Mouse (Mus musculus) midbrain, embryonic 16.5 days (tissue): ENCODE data around the gene Cox7a1. TPM values are rescaled to one million over a fixed set of nuclear protein-coding genes. Genes with fewer than 3 reads are reported as not detected.
A peak's percentile ranks its signal among the peaks of the same experiment; 100 is the strongest.
"Not testable (repeated sequence)": the region's sequence is repeated elsewhere in the genome, so short reads cannot be mapped to it uniquely, and the experiment has no call there.

Source experiments
- ATAC-seq: fragments of 200-750 bp; cut with Nextera tagmentation; 2 replicates; pipeline ENCODE4 v1.8.0; 2017; ENCODE audit warnings: moderate TSS enrichment
- H3K27ac ChIP-seq: fragments of 300-500 bp; sonication (generic); 2 replicates; pipeline ENCODE4 v1.5.1; 2014; ENCODE audit warnings: mild to moderate bottlenecking, low read length, mixed read lengths
- H3K27me3 ChIP-seq: fragments of 300-500 bp; sonication (generic); 2 replicates; pipeline ENCODE4 v1.6.1; 2014; ENCODE audit warnings: low read depth, low read length, mixed read lengths; ENCODE audit not compliant: control insufficient read depth, insufficient read depth
- H3K36me3 ChIP-seq: fragments of 300-500 bp; sonication (generic); 2 replicates; pipeline ENCODE4 v1.6.1; 2014; ENCODE audit warnings: mild to moderate bottlenecking, low read length, moderate library complexity, mixed read lengths; ENCODE audit not compliant: control insufficient read depth, insufficient read depth
- H3K4me1 ChIP-seq: fragments of 300-500 bp; sonication (generic); 2 replicates; pipeline ENCODE4 v1.6.1; 2014; ENCODE audit warnings: mild to moderate bottlenecking, low read length, mixed read lengths; ENCODE audit not compliant: control insufficient read depth, insufficient read depth
- H3K4me2 ChIP-seq: fragments of 300-500 bp; sonication (generic); 2 replicates; pipeline ENCODE4 v1.6.1; 2014; ENCODE audit warnings: mild to moderate bottlenecking, low read length, mixed read lengths
- H3K4me3 ChIP-seq: fragments of 300-500 bp; sonication (generic); 2 replicates; pipeline ENCODE4 v1.5.1; 2014; ENCODE audit warnings: low read depth, mild to moderate bottlenecking, low read length, moderate library complexity, mixed read lengths
- H3K9ac ChIP-seq: fragments of 300-500 bp; sonication (generic); 2 replicates; pipeline ENCODE4 v1.6.1; 2014; ENCODE audit warnings: low read depth, low read length, mixed read lengths
- H3K9me3 ChIP-seq: fragments of 300-500 bp; sonication (generic); replicated peaks from 2 replicates; pipeline ENCODE4 v1.6.1; 2014; ENCODE audit warnings: mild to moderate bottlenecking, low read length, mixed read lengths; ENCODE audit not compliant: control insufficient read depth, poor library complexity, severe bottlenecking
- WGBS: fragments of 180-500 bp; shearing (Covaris S2); extraction: QIAGEN DNeasy Blood & Tissue Kit; methylation state at CpG from one replicate; pipeline ENCODE4 v1.1.7; 2014; 5-methylcytosine and 5-hydroxymethylcytosine counted together
- polyA plus RNA-seq: library from polyadenylated mRNA; unstranded; fragments of >200 nt; fragmentation: Nextera tagmentation; extraction: Ambion mirVana; gene quantifications from 2 replicates; pipeline ENCODE4 v1.2.1, GENCODE M21; 2015

Cox7a1 gene
- polyA plus RNA-seq, 1 experiment from 2014 or later = 5.9 TPM

- Histone ChIP-seq H3K27ac (no peak overlapping the region; the same call in 1 of the 2 replicates), H3K4me2 (peak overlapping the region; percentile 65), H3K4me1 (peaks cover 16% of the 10 kb centered on the region), H3K9ac (peak overlapping the region; percentile 87; the same call in 1 of the 2 replicates), H3K36me3 (peaks cover 8% of the 10 kb centered on the region), H3K27me3 (no peaks in the 10 kb centered on the region), H3K4me3 (peak overlapping the region; percentile 83; the same call in 1 of the 2 replicates), H3K9me3 (no peaks in the 10 kb centered on the region)
- no peak for ATAC-seq
- whole genome bisulfite sequencing = 75% methylated on average over 6 of the region's 6 CpGs
Observed at GRCm38 (mm10) chr7:30195461-30195860, 11.5 kb downstream of the Cox7a1 start.

GRCm38 (mm10) chr7:30196171-30196570 is 12.2 kb downstream of the Cox7a1 start:
- no peaks in the 10 kb centered on the region for H3K9me3 ChIP-seq
- no peak overlapping the region for H3K9ac ChIP-seq
- peaks cover 16% of the 10 kb centered on the region for H3K4me1 ChIP-seq
- WGBS = 75% methylated on average over 6 of the region's 6 CpGs
- no peak overlapping the region for H3K4me2 ChIP-seq
- no peaks in the 10 kb centered on the region for H3K27me3 ChIP-seq
- no peak overlapping the region for H3K4me3 ChIP-seq
- H3K36me3 ChIP-seq = peaks cover 8% of the 10 kb centered on the region
- no peak for ATAC-seq
- no peak overlapping the region for H3K27ac ChIP-seq

GRCm38 (mm10) chr7:30197592-30198129 is 13.7 kb downstream of the Cox7a1 start:
- 73% methylated on average over 5 of the region's 5 CpGs for WGBS
- H3K9me3 ChIP-seq = no peaks in the 10 kb centered on the region
- no peak overlapping the region for H3K4me2 ChIP-seq
- no peak overlapping the region for H3K9ac ChIP-seq
- no peaks in the 10 kb centered on the region for H3K27me3 ChIP-seq
- H3K27ac ChIP-seq = no peak overlapping the region
- H3K36me3 ChIP-seq = no peaks in the 10 kb centered on the region
- no peak overlapping the region for H3K4me3 ChIP-seq
- peaks cover 14% of the 10 kb centered on the region for H3K4me1 ChIP-seq
- no peak for ATAC-seq

- ATAC-seq = no peak
- no peak within 1 kb of the TSS for H3K27ac ChIP-seq
Observed at GRCm38 (mm10) chr7:30198481-30198971, 14.6 kb downstream of the Cox7a1 start, which contains the start of gene Capns1. Capns1 (minus strand) TSS chr7:30198811.

GRCm38 (mm10) chr7:30199498-30200139 is 15.7 kb downstream of the Cox7a1 start:
- Histone ChIP-seq H3K4me2 (no peak overlapping the region), H3K9me3 (no peaks in the 10 kb centered on the region), H3K27me3 (no peaks in the 10 kb centered on the region), H3K4me1 (peaks cover 6% of the 10 kb centered on the region; the same call in 1 of the 2 replicates), H3K9ac (no peak overlapping the region), H3K36me3 (no peaks in the 10 kb centered on the region), H3K4me3 (no peak overlapping the region), H3K27ac (no peak overlapping the region)
- ATAC-seq = no peak
- 80% methylated on average over 18 of the region's 18 CpGs for WGBS

More at GRCm38 (mm10) chr7:30198481-30198971, 14.6 kb downstream of the Cox7a1 start, which contains the start of gene Capns1:
- H3K4me1 ChIP-seq = peaks cover 6% of the 10 kb centered on the region; the same call in 1 of the 2 replicates
- no peaks in the 10 kb centered on the region for H3K9me3 ChIP-seq
- peak within 1 kb of the TSS; percentile 26 for H3K4me2 ChIP-seq
- no peaks in the 10 kb centered on the region for H3K36me3 ChIP-seq
- H3K9ac ChIP-seq = 0 out of 2 replicates have a peak within 1 kb of the TSS, but pooled peaks have one; percentile 0
- WGBS = 5% methylated on average over 8 of the region's 8 CpGs
- peak within 1 kb of the TSS; percentile 5; the same call in 1 of the 2 replicates for H3K4me3 ChIP-seq
- H3K27me3 ChIP-seq = no peaks in the 10 kb centered on the region

- H3K4me2 ChIP-seq = no peak overlapping the region
- WGBS = 81% methylated on average over 5 of the region's 5 CpGs
- ATAC-seq = no peak
- peaks cover 5% of the 10 kb centered on the region; the same call in 1 of the 2 replicates for H3K4me1 ChIP-seq
- H3K27me3 ChIP-seq = no peaks in the 10 kb centered on the region
- H3K27ac ChIP-seq = no peak overlapping the region
- no peak overlapping the region for H3K4me3 ChIP-seq
- H3K9ac ChIP-seq = no peak overlapping the region
- no peaks in the 10 kb centered on the region for H3K9me3 ChIP-seq
- no peaks in the 10 kb centered on the region for H3K36me3 ChIP-seq
Observed at GRCm38 (mm10) chr7:30200200-30200599, 16.3 kb downstream of the Cox7a1 start.

GRCm38 (mm10) chr7:30200661-30201060 is 16.7 kb downstream of the Cox7a1 start:
- H3K4me3 ChIP-seq, H3K9ac ChIP-seq, ATAC-seq, H3K27me3 ChIP-seq, H3K9me3 ChIP-seq, H3K4me2 ChIP-seq, H3K27ac ChIP-seq, H3K4me1 ChIP-seq, H3K36me3 ChIP-seq: not testable (repeated sequence)
- 94% methylated on average over 5 of the region's 5 CpGs for WGBS

- WGBS = 86% methylated on average over 11 of the region's 11 CpGs
- Histone ChIP-seq H3K4me2 (no peak overlapping the region), H3K27me3 (no peaks in the 10 kb centered on the region), H3K4me3 (no peak overlapping the region), H3K36me3 (no peaks in the 10 kb centered on the region), H3K9me3 (no peaks in the 10 kb centered on the region), H3K9ac (no peak overlapping the region), H3K27ac (no peak overlapping the region), H3K4me1 (0 out of 2 replicates have a peak, but pooled peaks cover 2% of the 10 kb centered on the region)
- no peak for ATAC-seq
Observed at GRCm38 (mm10) chr7:30202895-30203690, 19.1 kb downstream of the Cox7a1 start.
